Mouse (Mus musculus) small intestine, adult 2 months (tissue): ENCODE measurements at regions not wholly inside any gene's neighbourhood (a gene's known extent, or its start where the extent isn't known, plus 50 kb on each side); places are given as distances from the start of the nearest gene placed in this dataset.

Experiments used
- H3K27ac ChIP-seq: fragments of 200-500 bp; 2 replicates; pipeline ENCODE4 v1.5.1; 2012; ENCODE audit warnings: low read depth, low read length, control low read depth, inconsistent platforms; ENCODE audit not compliant: insufficient read depth
- H3K27me3 ChIP-seq: fragments of 200-500 bp; 2 replicates; pipeline ENCODE4 v1.6.1; 2012; ENCODE audit warnings: mild to moderate bottlenecking, moderate library complexity, low read length, inconsistent platforms; ENCODE audit not compliant: control insufficient read depth, insufficient read depth
- H3K36me3 ChIP-seq: fragments of 200-500 bp; 2 replicates; pipeline ENCODE4 v1.6.1; 2012; ENCODE audit warnings: mild to moderate bottlenecking, low read length, control low read depth, inconsistent platforms; ENCODE audit not compliant: control insufficient read depth, insufficient read depth
- H3K4me1 ChIP-seq: fragments of 200-500 bp; 2 replicates; pipeline ENCODE4 v1.6.1; 2012; ENCODE audit warnings: low read length, inconsistent platforms, mixed read lengths; ENCODE audit not compliant: control insufficient read depth, insufficient read depth, insufficient read length
- H3K4me3 ChIP-seq: fragments of 200-500 bp; 2 replicates; pipeline ENCODE4 v1.5.1; 2012; ENCODE audit warnings: low read depth, mild to moderate bottlenecking, control low read depth, inconsistent platforms, low read length, moderate library complexity
- CTCF ChIP-seq: fragments of 200-500 bp; IDR thresholded peaks from 2 replicates; pipeline ENCODE4 v1.5.1; 2012; ENCODE audit warnings: low read depth, mild to moderate bottlenecking, control low read depth, inconsistent platforms, low read length, moderate library complexity, mixed read lengths; ENCODE audit not compliant: insufficient replicate concordance, insufficient read length; ENCODE audit errors: extremely low read depth
- POLR2A ChIP-seq: fragments of 200-500 bp; IDR thresholded peaks from 2 replicates; pipeline ENCODE4 v1.6.1; 2012; ENCODE audit warnings: low read depth, mild to moderate bottlenecking, control low read depth, inconsistent platforms, low read length, moderate library complexity
- WGBS: fragments of 180-500 bp; shearing (Covaris S2); methylation state at CpG from one replicate; pipeline ENCODE4 v1.1.7; 2018; 5-methylcytosine and 5-hydroxymethylcytosine counted together

- no peak overlapping the region for H3K4me3 ChIP-seq
- no peak overlapping the region for H3K27ac ChIP-seq
- H3K27me3 ChIP-seq, result no peaks in the 10 kb centered on the region
- H3K4me1 ChIP-seq, result no peaks in the 10 kb centered on the region
- no peaks in the 10 kb centered on the region for H3K36me3 ChIP-seq
- no peak for TF ChIP-seq POLR2A
- TF ChIP-seq CTCF, result no peak
- 76% methylated on average over 10 of the region's 10 CpGs for WGBS
Observed at GRCm38 (mm10) chr13:28552974-28553750, 295.8 kb downstream of the Gm11361 start.

GRCm38 (mm10) chr13:28551555-28551954 lies 294.2 kb downstream of the Gm11361 start:
- Histone ChIP-seq H3K27me3 (no peaks in the 10 kb centered on the region), H3K36me3 (no peaks in the 10 kb centered on the region), H3K4me1 (no peaks in the 10 kb centered on the region), H3K27ac (no peak overlapping the region), H3K4me3 (no peak overlapping the region)
- no peak for TF ChIP-seq CTCF
- TF ChIP-seq POLR2A, result no peak
- 66% methylated on average over 6 of the region's 6 CpGs for WGBS

- H3K27ac ChIP-seq, result no peak overlapping the region
Observed at GRCm38 (mm10) chr13:28545797-28546196, 288.5 kb downstream of the Gm11361 start.

GRCm38 (mm10) chr13:28545337-28545736 lies 288.0 kb downstream of the Gm11361 start:
- Histone ChIP-seq H3K27ac (no peak overlapping the region), H3K27me3 (no peaks in the 10 kb centered on the region), H3K4me1 (no peaks in the 10 kb centered on the region), H3K36me3 (no peaks in the 10 kb centered on the region), H3K4me3 (no peak overlapping the region)
- 31% methylated on average over 2 of the region's 2 CpGs for WGBS
- TF ChIP-seq CTCF (no peak), POLR2A (no peak)

More at GRCm38 (mm10) chr13:28545797-28546196, 288.5 kb downstream of the Gm11361 start:
- H3K4me1 ChIP-seq, result no peaks in the 10 kb centered on the region
- H3K27me3 ChIP-seq, result no peaks in the 10 kb centered on the region
- WGBS, result 44% methylated on average over 1 of the region's 1 CpGs
- no peaks in the 10 kb centered on the region for H3K36me3 ChIP-seq
- TF ChIP-seq POLR2A (no peak), CTCF (no peak)
- H3K4me3 ChIP-seq, result no peak overlapping the region

- WGBS, result 89% methylated on average over 2 of the region's 2 CpGs
- no peaks in the 10 kb centered on the region for H3K27me3 ChIP-seq
- H3K4me3 ChIP-seq, result no peak overlapping the region
- no peak overlapping the region for H3K27ac ChIP-seq
- H3K4me1 ChIP-seq, result no peaks in the 10 kb centered on the region
- TF ChIP-seq CTCF (no peak), POLR2A (no peak)
- no peaks in the 10 kb centered on the region for H3K36me3 ChIP-seq
Observed at GRCm38 (mm10) chr13:28544819-28545180, 287.5 kb downstream of the Gm11361 start.

- 48% methylated on average over 16 of the region's 17 CpGs for WGBS
- no peak overlapping the region for H3K27ac ChIP-seq
- H3K27me3 ChIP-seq, result no peaks in the 10 kb centered on the region
- H3K36me3 ChIP-seq, result no peaks in the 10 kb centered on the region
- no peaks in the 10 kb centered on the region for H3K4me1 ChIP-seq
- no peak overlapping the region for H3K4me3 ChIP-seq
- TF ChIP-seq CTCF, result no peak
- no peak for TF ChIP-seq POLR2A
Observed at GRCm38 (mm10) chr13:28544003-28544818, 286.9 kb downstream of the Gm11361 start.

GRCm38 (mm10) chr13:28541607-28542006 lies 284.3 kb downstream of the Gm11361 start:
- H3K27me3 ChIP-seq, result no peaks in the 10 kb centered on the region
- TF ChIP-seq POLR2A (no peak), CTCF (no peak)
- H3K4me1 ChIP-seq, result no peaks in the 10 kb centered on the region
- H3K27ac ChIP-seq, result no peak overlapping the region
- 90% methylated on average over 3 of the region's 3 CpGs for WGBS
- H3K4me3 ChIP-seq, result no peak overlapping the region
- H3K36me3 ChIP-seq, result no peaks in the 10 kb centered on the region

- no peaks in the 10 kb centered on the region for H3K4me1 ChIP-seq
- WGBS, result 98% methylated on average over 1 of the region's 1 CpGs
Observed at GRCm38 (mm10) chr13:28533080-28533479, 275.8 kb downstream of the Gm11361 start.

More at GRCm38 (mm10) chr13:28533080-28533479, 275.8 kb downstream of the Gm11361 start:
- Histone ChIP-seq H3K4me3 (no peak overlapping the region), H3K27ac (no peak overlapping the region), H3K36me3 (no peaks in the 10 kb centered on the region), H3K27me3 (no peaks in the 10 kb centered on the region)
- TF ChIP-seq POLR2A (no peak), CTCF (no peak)
